Mouse (Mus musculus): Measurements from ENCODE around the gene Pgm1.

GRCm38 (mm10) chr4:100031270-100031669, 102.1 kb downstream of the Pgm1 start:
- TF ChIP-seq CTCF (IDR thresholded peaks at IDR 0.05; ENCODE audit: borderline replicate concordance, control insufficient read depth, extremely low read depth, insufficient read depth, low read length, poor library complexity) (no peak), POLR2A (IDR thresholded peaks at IDR 0.05; ENCODE audit: control insufficient read depth, extremely low read depth, insufficient read depth, low read length, poor library complexity) (no peak)
